Mouse (Mus musculus): ENCODE measurements around the gene Il10rb. TPM values are rescaled to one million over a fixed set of nuclear protein-coding genes. Genes with fewer than 3 reads are reported as not detected.

Gene Il10rb
- polyA plus RNA-seq, 1 experiment from 2014 or later, result 13.0 TPM

GRCm38 (mm10) chr16:91394826-91395410 lies 11.0 kb upstream of the Il10rb start:
- Histone ChIP-seq H3K9me3 (ENCODE audit: control insufficient read depth, low read length) (no peaks in the 10 kb centered on the region), H3K9ac (no peak overlapping the region), H3K4me1 (replicated peaks; ENCODE audit: control insufficient read depth, insufficient read depth, low read length) (no peaks in the 10 kb centered on the region), H3K27ac (no peak overlapping the region), H3K4me3 (replicated peaks; ENCODE audit: low read length) (no peak overlapping the region), H3K36me3 (replicated peaks; ENCODE audit: control insufficient read depth, insufficient read depth) (peaks cover 46% of the 10 kb centered on the region), H3K4me2 (replicated peaks) (no peak overlapping the region), H3K27me3 (ENCODE audit: control insufficient read depth, insufficient read depth, low read length) (no peaks in the 10 kb centered on the region)
- 85% methylated on average over 4 of the region's 4 CpGs for WGBS
- ATAC-seq (ENCODE audit: low FRiP score), result no peak
- DNase-seq (ENCODE audit: low spot score), result no peak

- Histone ChIP-seq H3K9ac (no peak overlapping the region), H3K9me3 (ENCODE audit: control insufficient read depth, low read length) (no peaks in the 10 kb centered on the region), H3K36me3 (replicated peaks; ENCODE audit: control insufficient read depth, insufficient read depth) (peaks cover 46% of the 10 kb centered on the region), H3K4me1 (replicated peaks; ENCODE audit: control insufficient read depth, insufficient read depth, low read length) (no peaks in the 10 kb centered on the region), H3K27me3 (ENCODE audit: control insufficient read depth, insufficient read depth, low read length) (no peaks in the 10 kb centered on the region), H3K27ac (no peak overlapping the region), H3K4me2 (replicated peaks) (no peak overlapping the region), H3K4me3 (replicated peaks; ENCODE audit: low read length) (no peak overlapping the region)
- DNase-seq (ENCODE audit: low spot score) (no peak), ATAC-seq (ENCODE audit: low FRiP score) (no peak)
- WGBS, result 59% methylated on average over 8 of the region's 8 CpGs
Observed at GRCm38 (mm10) chr16:91395633-91396392, 10.2 kb upstream of the Il10rb start.

- Histone ChIP-seq H3K4me3 (replicated peaks; ENCODE audit: low read length) (no peak overlapping the region), H3K27me3 (ENCODE audit: control insufficient read depth, insufficient read depth, low read length) (no peaks in the 10 kb centered on the region), H3K27ac (no peak overlapping the region), H3K36me3 (replicated peaks; ENCODE audit: control insufficient read depth, insufficient read depth) (peaks cover 39% of the 10 kb centered on the region), H3K9me3 (ENCODE audit: control insufficient read depth, low read length) (no peaks in the 10 kb centered on the region), H3K4me1 (replicated peaks; ENCODE audit: control insufficient read depth, insufficient read depth, low read length) (no peaks in the 10 kb centered on the region), H3K9ac (no peak overlapping the region), H3K4me2 (replicated peaks) (no peak overlapping the region)
- ATAC-seq (ENCODE audit: low FRiP score) (no peak), DNase-seq (ENCODE audit: low spot score) (no peak)
- whole genome bisulfite sequencing, result 81% methylated on average over 10 of the region's 10 CpGs
Observed at GRCm38 (mm10) chr16:91396844-91397537, 9.0 kb upstream of the Il10rb start.

GRCm38 (mm10) chr16:91398030-91398429 lies 7.9 kb upstream of the Il10rb start:
- Histone ChIP-seq H3K4me3 (replicated peaks; ENCODE audit: low read length) (no peak overlapping the region), H3K27me3 (ENCODE audit: control insufficient read depth, insufficient read depth, low read length) (no peaks in the 10 kb centered on the region), H3K36me3 (replicated peaks; ENCODE audit: control insufficient read depth, insufficient read depth) (peaks cover 29% of the 10 kb centered on the region), H3K4me1 (replicated peaks; ENCODE audit: control insufficient read depth, insufficient read depth, low read length) (no peaks in the 10 kb centered on the region), H3K4me2 (replicated peaks) (no peak overlapping the region), H3K27ac (no peak overlapping the region), H3K9ac (no peak overlapping the region), H3K9me3 (ENCODE audit: control insufficient read depth, low read length) (no peaks in the 10 kb centered on the region)
- 90% methylated on average over 12 of the region's 12 CpGs for WGBS
- ATAC-seq (ENCODE audit: low FRiP score) (no peak), DNase-seq (ENCODE audit: low spot score) (no peak)

- DNase-seq (ENCODE audit: low spot score) (no peak), ATAC-seq (ENCODE audit: low FRiP score) (no peak)
- H3K27me3 ChIP-seq (ENCODE audit: control insufficient read depth, insufficient read depth, low read length), result no peaks in the 10 kb centered on the region
- peaks cover 23% of the 10 kb centered on the region for H3K36me3 ChIP-seq (replicated peaks; ENCODE audit: control insufficient read depth, insufficient read depth)
- WGBS, result 94% methylated on average over 7 of the region's 7 CpGs
- no peaks in the 10 kb centered on the region for H3K4me1 ChIP-seq (replicated peaks; ENCODE audit: control insufficient read depth, insufficient read depth, low read length)
- H3K9me3 ChIP-seq (ENCODE audit: control insufficient read depth, low read length), result no peaks in the 10 kb centered on the region
- no peak overlapping the region for H3K27ac ChIP-seq
- H3K4me3 ChIP-seq (replicated peaks; ENCODE audit: low read length), result no peak overlapping the region
- no peak overlapping the region for H3K4me2 ChIP-seq (replicated peaks)
- no peak overlapping the region for H3K9ac ChIP-seq
Observed at GRCm38 (mm10) chr16:91398944-91399343, 7.0 kb upstream of the Il10rb start.

GRCm38 (mm10) chr16:91401569-91402165 lies 4.3 kb upstream of the Il10rb start:
- DNase-seq (ENCODE audit: low spot score) (no peak), ATAC-seq (ENCODE audit: low FRiP score) (no peak)
- H3K4me1 ChIP-seq (replicated peaks; ENCODE audit: control insufficient read depth, insufficient read depth, low read length), result 0 out of 2 replicates have a peak, but pooled peaks cover 4% of the 10 kb centered on the region
- H3K4me3 ChIP-seq (replicated peaks; ENCODE audit: low read length), result no peak overlapping the region
- no peaks in the 10 kb centered on the region for H3K9me3 ChIP-seq (ENCODE audit: control insufficient read depth, low read length)
- H3K27me3 ChIP-seq (ENCODE audit: control insufficient read depth, insufficient read depth, low read length), result peaks cover 6% of the 10 kb centered on the region
- H3K36me3 ChIP-seq (replicated peaks; ENCODE audit: control insufficient read depth, insufficient read depth), result peaks cover 3% of the 10 kb centered on the region
- no peak overlapping the region for H3K4me2 ChIP-seq (replicated peaks)
- H3K27ac ChIP-seq, result no peak overlapping the region
- WGBS, result 87% methylated on average over 6 of the region's 6 CpGs
- no peak overlapping the region for H3K9ac ChIP-seq

- Histone ChIP-seq H3K36me3 (replicated peaks; ENCODE audit: control insufficient read depth, insufficient read depth) (peaks cover 3% of the 10 kb centered on the region), H3K27ac (no peak overlapping the region)
Observed at GRCm38 (mm10) chr16:91403784-91404183, 2.2 kb upstream of the Il10rb start.

GRCm38 (mm10) chr16:91404187-91404586 lies 1.8 kb upstream of the Il10rb start:
- DNase-seq (ENCODE audit: low spot score) (no peak), ATAC-seq (ENCODE audit: low FRiP score) (no peak)
- no peak overlapping the region for H3K4me2 ChIP-seq (replicated peaks)
- H3K27me3 ChIP-seq (ENCODE audit: control insufficient read depth, insufficient read depth, low read length), result peaks cover 6% of the 10 kb centered on the region
- no peak overlapping the region for H3K27ac ChIP-seq
- H3K36me3 ChIP-seq (replicated peaks; ENCODE audit: control insufficient read depth, insufficient read depth), result peaks cover 3% of the 10 kb centered on the region
- WGBS, result 92% methylated on average over 8 of the region's 8 CpGs
- H3K4me1 ChIP-seq (replicated peaks; ENCODE audit: control insufficient read depth, insufficient read depth, low read length), result 0 out of 2 replicates have a peak, but pooled peaks cover 4% of the 10 kb centered on the region
- H3K9me3 ChIP-seq (ENCODE audit: control insufficient read depth, low read length), result no peaks in the 10 kb centered on the region
- no peak overlapping the region for H3K9ac ChIP-seq
- no peak overlapping the region for H3K4me3 ChIP-seq (replicated peaks; ENCODE audit: low read length)

More at GRCm38 (mm10) chr16:91403784-91404183, 2.2 kb upstream of the Il10rb start:
- Histone ChIP-seq H3K27me3 (ENCODE audit: control insufficient read depth, insufficient read depth, low read length) (peaks cover 6% of the 10 kb centered on the region), H3K4me2 (replicated peaks) (no peak overlapping the region), H3K9ac (no peak overlapping the region), H3K9me3 (ENCODE audit: control insufficient read depth, low read length) (no peaks in the 10 kb centered on the region), H3K4me3 (replicated peaks; ENCODE audit: low read length) (no peak overlapping the region), H3K4me1 (replicated peaks; ENCODE audit: control insufficient read depth, insufficient read depth, low read length) (0 out of 2 replicates have a peak, but pooled peaks cover 4% of the 10 kb centered on the region)
- ATAC-seq (ENCODE audit: low FRiP score) (no peak), DNase-seq (ENCODE audit: low spot score) (no peak)
- 78% methylated on average over 9 of the region's 9 CpGs for WGBS
